Mouse (Mus musculus): ENCODE measurements around the gene Pofut1.

- TF ChIP-seq POLR2A (IDR thresholded peaks at IDR 0.05; ENCODE audit: low read depth, low read length) (no peak), CTCF (IDR thresholded peaks at IDR 0.05; ENCODE audit: extremely low read depth, insufficient read depth, insufficient read length, insufficient replicate concordance) (no peak)
Measured at GRCm38 (mm10) chr2:153297771-153298170, 56.4 kb downstream of the Pofut1 start.
